Mouse (Mus musculus) ES-E14 (cell line): Measurements from ENCODE around the gene Upf1.

Experiments
- CHD2 ChIP-seq: IDR thresholded peaks from 2 replicates; pipeline ENCODE4 v1.6.1; 2014; ENCODE audit warnings: mild to moderate bottlenecking, low read depth, low read length, inconsistent platforms
- HCFC1 ChIP-seq: IDR thresholded peaks from 2 replicates; pipeline ENCODE4 v1.6.1; 2012; ENCODE audit warnings: low read length, inconsistent platforms, borderline replicate concordance; ENCODE audit not compliant: insufficient read depth
- MAFK ChIP-seq: IDR thresholded peaks from 2 replicates; pipeline ENCODE4 v1.6.1; 2014; ENCODE audit warnings: mild to moderate bottlenecking, low read depth, low read length, inconsistent platforms; ENCODE audit not compliant: insufficient read depth
- ZC3H11A ChIP-seq: IDR thresholded peaks from 2 replicates; pipeline ENCODE4 v1.6.1; 2012; ENCODE audit warnings: low read depth, mild to moderate bottlenecking, inconsistent platforms, low read length, borderline replicate concordance
- ZNF384 ChIP-seq: IDR thresholded peaks from 2 replicates; pipeline ENCODE4 v1.6.1; 2012; ENCODE audit warnings: low read depth, low read length, inconsistent platforms

GRCm38 (mm10) chr8:70283136-70284077 lies 69.7 kb downstream of the Upf1 start:
- TF ChIP-seq CHD2 (no peak), ZNF384 (no peak), HCFC1 (no peak), ZC3H11A (no peak), MAFK (no peak)
